Mouse (Mus musculus) heart, postnatal 0 days (tissue): ENCODE data around the gene Gm20503.

Experiments
- CTCF ChIP-seq: IDR thresholded peaks from 2 replicates; pipeline ENCODE4 v1.5.1; 2016; ENCODE audit warnings: antibody characterized with exemption, control low read depth, low read depth
- EP300 ChIP-seq: IDR thresholded peaks from 2 replicates; pipeline ENCODE4 v1.6.1; 2016; ENCODE audit warnings: antibody characterized with exemption, low read depth

DNA sequence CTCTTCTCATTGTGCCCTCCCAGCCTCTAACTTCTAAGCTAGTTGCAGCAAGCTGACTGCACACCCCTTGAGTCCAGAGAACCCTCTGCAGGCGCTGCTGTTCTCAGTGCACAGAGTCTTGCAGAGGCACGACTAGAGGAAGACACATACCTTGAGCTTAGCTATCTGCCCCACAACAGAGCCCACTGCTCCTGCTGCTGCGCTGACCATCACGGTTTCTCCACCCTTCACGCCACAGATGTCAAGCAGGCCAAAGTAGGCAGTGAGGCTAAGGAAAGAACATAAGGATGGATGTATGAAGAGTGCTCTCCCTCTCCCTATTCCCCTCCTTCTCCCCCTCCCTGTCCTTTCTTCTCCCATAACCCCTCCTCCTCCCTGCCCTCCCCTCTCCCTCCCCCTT, 27.3 kb upstream of the Gm20503 start:
- no peak for TF ChIP-seq CTCF
- no peak for TF ChIP-seq EP300
